Mouse (Mus musculus): ENCODE data around the gene Atp10a. TPM values are rescaled to one million over a fixed set of nuclear protein-coding genes. Genes with fewer than 3 reads are reported as not detected.
"Not testable (repeated sequence)": the region's sequence is repeated elsewhere in the genome, so short reads cannot be mapped to it uniquely, and the experiment has no call there.

The Atp10a gene
- polyA plus RNA-seq, 1 experiment from 2014 or later: 3.5 TPM

- peak; percentile 81 for DNase-seq (ENCODE audit: low spot score)
- 30% methylated on average over 7 of the region's 7 CpGs for WGBS
- no peaks in the 10 kb centered on the region for H3K27me3 ChIP-seq (ENCODE audit: insufficient read depth, poor library complexity, severe bottlenecking)
- peaks cover 26% of the 10 kb centered on the region for H3K4me1 ChIP-seq
- H3K36me3 ChIP-seq: no peaks in the 10 kb centered on the region
- no peaks in the 10 kb centered on the region for H3K9me3 ChIP-seq
- peak overlapping the region; percentile 75 for H3K27ac ChIP-seq
- H3K4me3 ChIP-seq: no peak overlapping the region
These were observed 132.7 kb downstream of the Atp10a start for GRCm38 (mm10) chr7:58788424-58789261.

GRCm38 (mm10) chr7:58797281-58797680 lies 141.3 kb downstream of the Atp10a start:
- no peak for DNase-seq (ENCODE audit: low spot score)
- no peaks in the 10 kb centered on the region for H3K36me3 ChIP-seq
- H3K27ac ChIP-seq: no peak overlapping the region
- no peaks in the 10 kb centered on the region for H3K9me3 ChIP-seq
- H3K4me1 ChIP-seq: peaks cover 14% of the 10 kb centered on the region
- H3K4me3 ChIP-seq: no peak overlapping the region
- no peaks in the 10 kb centered on the region for H3K27me3 ChIP-seq (ENCODE audit: insufficient read depth, poor library complexity, severe bottlenecking)
- WGBS: 92% methylated on average over 6 of the region's 6 CpGs

- no peaks in the 10 kb centered on the region for H3K36me3 ChIP-seq
- no peaks in the 10 kb centered on the region for H3K9me3 ChIP-seq
- H3K4me3 ChIP-seq: no peak overlapping the region
- no peak overlapping the region for H3K27ac ChIP-seq
- H3K27me3 ChIP-seq (ENCODE audit: insufficient read depth, poor library complexity, severe bottlenecking): no peaks in the 10 kb centered on the region
- WGBS: 57% methylated on average over 7 of the region's 7 CpGs
- peaks cover 14% of the 10 kb centered on the region for H3K4me1 ChIP-seq
- DNase-seq (ENCODE audit: low spot score): no peak
These were observed 144.9 kb downstream of the Atp10a start for GRCm38 (mm10) chr7:58800916-58801315.

GRCm38 (mm10) chr7:58801791-58802190 lies 145.8 kb downstream of the Atp10a start:
- WGBS: 84% methylated on average over 2 of the region's 2 CpGs
- H3K36me3 ChIP-seq: no peaks in the 10 kb centered on the region
- H3K4me1 ChIP-seq: peaks cover 14% of the 10 kb centered on the region

GRCm38 (mm10) chr7:58822147-58822681 lies 166.2 kb downstream of the Atp10a start:
- H3K4me3 ChIP-seq: no peak overlapping the region
- WGBS: 64% methylated on average over 6 of the region's 6 CpGs
- no peak overlapping the region for H3K27ac ChIP-seq
- H3K9me3 ChIP-seq: no peaks in the 10 kb centered on the region
- H3K27me3 ChIP-seq (ENCODE audit: insufficient read depth, poor library complexity, severe bottlenecking): no peaks in the 10 kb centered on the region
- H3K36me3 ChIP-seq: no peaks in the 10 kb centered on the region; the same call in 1 of the 2 replicates
- no peak for DNase-seq (ENCODE audit: low spot score)
- no peaks in the 10 kb centered on the region for H3K4me1 ChIP-seq

More at GRCm38 (mm10) chr7:58801791-58802190, 145.8 kb downstream of the Atp10a start:
- Histone ChIP-seq H3K27me3 (ENCODE audit: insufficient read depth, poor library complexity, severe bottlenecking) (no peaks in the 10 kb centered on the region), H3K27ac (no peak overlapping the region), H3K4me3 (no peak overlapping the region), H3K9me3 (no peaks in the 10 kb centered on the region)
- DNase-seq (ENCODE audit: low spot score): no peak

- Histone ChIP-seq H3K9me3 (no peaks in the 10 kb centered on the region), H3K4me1 (0 out of 2 replicates have a peak, but pooled peaks cover 3% of the 10 kb centered on the region), H3K27me3 (ENCODE audit: insufficient read depth, poor library complexity, severe bottlenecking) (no peaks in the 10 kb centered on the region), H3K36me3 (peaks cover 6% of the 10 kb centered on the region; the same call in 1 of the 2 replicates), H3K4me3 (no peak overlapping the region), H3K27ac (no peak overlapping the region)
- no peak for DNase-seq (ENCODE audit: low spot score)
- WGBS: 57% methylated on average over 3 of the region's 3 CpGs
These were observed 168.7 kb downstream of the Atp10a start for GRCm38 (mm10) chr7:58824686-58825085.

GRCm38 (mm10) chr7:58829111-58829510 lies 173.1 kb downstream of the Atp10a start:
- no peak for DNase-seq (ENCODE audit: low spot score)
- H3K9me3 ChIP-seq: no peaks in the 10 kb centered on the region
- peaks cover 6% of the 10 kb centered on the region; the same call in 1 of the 2 replicates for H3K36me3 ChIP-seq
- H3K27ac ChIP-seq: no peak overlapping the region
- no peaks in the 10 kb centered on the region for H3K27me3 ChIP-seq (ENCODE audit: insufficient read depth, poor library complexity, severe bottlenecking)
- no peak overlapping the region for H3K4me3 ChIP-seq
- 0 out of 2 replicates have a peak, but pooled peaks cover 3% of the 10 kb centered on the region for H3K4me1 ChIP-seq
- 67% methylated on average over 5 of the region's 5 CpGs for whole genome bisulfite sequencing

- not testable (repeated sequence) for H3K27me3 ChIP-seq (ENCODE audit: insufficient read depth, poor library complexity, severe bottlenecking); H3K27ac ChIP-seq; DNase-seq (ENCODE audit: low spot score); H3K9me3 ChIP-seq; H3K36me3 ChIP-seq; H3K4me1 ChIP-seq; H3K4me3 ChIP-seq
- 91% methylated on average over 32 of the region's 32 CpGs for WGBS
These were observed 181.1 kb downstream of the Atp10a start for GRCm38 (mm10) chr7:58836855-58837606.

GRCm38 (mm10) chr7:58840367-58840766 lies 184.4 kb downstream of the Atp10a start:
- no peak for DNase-seq (ENCODE audit: low spot score)
- WGBS: 69% methylated on average over 2 of the region's 2 CpGs

GRCm38 (mm10) chr7:58841066-58841465 lies 185.1 kb downstream of the Atp10a start:
- 93% methylated on average over 1 of the region's 1 CpGs for WGBS
- no peak overlapping the region for H3K4me3 ChIP-seq
- H3K27me3 ChIP-seq (ENCODE audit: insufficient read depth, poor library complexity, severe bottlenecking): no peaks in the 10 kb centered on the region
- H3K36me3 ChIP-seq: no peaks in the 10 kb centered on the region
- no peak for DNase-seq (ENCODE audit: low spot score)
- H3K4me1 ChIP-seq: peaks cover 35% of the 10 kb centered on the region
- H3K9me3 ChIP-seq: no peaks in the 10 kb centered on the region
- H3K27ac ChIP-seq: no peak overlapping the region

More at GRCm38 (mm10) chr7:58840367-58840766, 184.4 kb downstream of the Atp10a start:
- Histone ChIP-seq H3K27me3 (ENCODE audit: insufficient read depth, poor library complexity, severe bottlenecking) (no peaks in the 10 kb centered on the region), H3K9me3 (no peaks in the 10 kb centered on the region), H3K36me3 (no peaks in the 10 kb centered on the region), H3K4me3 (no peak overlapping the region), H3K4me1 (peaks cover 35% of the 10 kb centered on the region), H3K27ac (no peak overlapping the region)

GRCm38 (mm10) chr7:58842818-58843217 lies 186.9 kb downstream of the Atp10a start:
- peak overlapping the region; percentile 89 for H3K27ac ChIP-seq
- no peaks in the 10 kb centered on the region for H3K9me3 ChIP-seq
- H3K36me3 ChIP-seq: no peaks in the 10 kb centered on the region
- no peak overlapping the region for H3K4me3 ChIP-seq
- no peak for DNase-seq (ENCODE audit: low spot score)
- H3K27me3 ChIP-seq (ENCODE audit: insufficient read depth, poor library complexity, severe bottlenecking): no peaks in the 10 kb centered on the region
- WGBS: 26% methylated on average over 3 of the region's 3 CpGs
- peaks cover 35% of the 10 kb centered on the region for H3K4me1 ChIP-seq

- peak overlapping the region; percentile 18; the same call in 1 of the 2 replicates for H3K4me3 ChIP-seq
- 0% methylated on average over 9 of the region's 9 CpGs for WGBS
- no peaks in the 10 kb centered on the region for H3K27me3 ChIP-seq (ENCODE audit: insufficient read depth, poor library complexity, severe bottlenecking)
- H3K4me1 ChIP-seq: peaks cover 35% of the 10 kb centered on the region
- H3K36me3 ChIP-seq: no peaks in the 10 kb centered on the region
- no peaks in the 10 kb centered on the region for H3K9me3 ChIP-seq
- peak; percentile 94 for DNase-seq (ENCODE audit: low spot score)
- peak overlapping the region; percentile 89 for H3K27ac ChIP-seq
These were observed 187.9 kb downstream of the Atp10a start for GRCm38 (mm10) chr7:58843767-58844445.

Measured in heart, embryonic 10.5 days (tissue).